Mouse (Mus musculus) heart, embryonic 12.5 days (tissue): ENCODE measurements around the gene Tenm3. TPM values are rescaled to one million over a fixed set of nuclear protein-coding genes. Genes with fewer than 3 reads are reported as not detected.

Experiments used
- ATAC-seq: fragments of 200-750 bp; cut with Nextera tagmentation; 2 replicates; pipeline ENCODE4 v1.8.0; 2017; ENCODE audit warnings: moderate TSS enrichment, moderate library complexity; ENCODE audit not compliant: insufficient number of reproducible peaks, low FRiP score
- H3K27ac ChIP-seq: fragments of 300-500 bp; sonication (generic); 2 replicates; pipeline ENCODE4 v1.5.1; 2016; ENCODE audit warnings: mild to moderate bottlenecking, moderate library complexity; ENCODE audit not compliant: poor library complexity, severe bottlenecking
- H3K27me3 ChIP-seq: fragments of 300-500 bp; sonication (generic); replicated peaks from 2 replicates; pipeline ENCODE4 v1.6.1; 2016; ENCODE audit warnings: mild to moderate bottlenecking, moderate library complexity
- H3K36me3 ChIP-seq: fragments of 300-500 bp; sonication (generic); 2 replicates; pipeline ENCODE4 v1.6.1; 2016; ENCODE audit warnings: mild to moderate bottlenecking, moderate library complexity
- H3K4me1 ChIP-seq: fragments of 300-500 bp; sonication (generic); replicated peaks from 2 replicates; pipeline ENCODE4 v1.6.1; 2016; ENCODE audit warnings: mild to moderate bottlenecking
- H3K4me2 ChIP-seq: fragments of 300-500 bp; sonication (generic); 2 replicates; pipeline ENCODE4 v1.6.1; 2016; ENCODE audit warnings: mild to moderate bottlenecking, moderate library complexity
- H3K4me3 ChIP-seq: fragments of 300-500 bp; sonication (generic); 2 replicates; pipeline ENCODE4 v1.5.1; 2016; ENCODE audit warnings: mild to moderate bottlenecking
- H3K9ac ChIP-seq: fragments of 300-500 bp; sonication (generic); 2 replicates; pipeline ENCODE4 v1.6.1; 2016; ENCODE audit warnings: mild to moderate bottlenecking, moderate library complexity
- H3K9me3 ChIP-seq: fragments of 300-500 bp; sonication (generic); replicated peaks from 2 replicates; pipeline ENCODE4 v1.6.1; 2016; ENCODE audit warnings: mild to moderate bottlenecking, moderate library complexity
- WGBS: fragments of 180-500 bp; shearing (Covaris S2); methylation state at CpG from one replicate; pipeline ENCODE4 v1.1.7; 2016; 5-methylcytosine and 5-hydroxymethylcytosine counted together
- polyA plus RNA-seq: library from polyadenylated mRNA; unstranded; fragments of >200 nt; fragmentation: Nextera tagmentation; extraction: Ambion mirVana; gene quantifications from 2 replicates; pipeline ENCODE4 v1.2.1, GENCODE M21; 2016

Gene Tenm3
- polyA plus RNA-seq, 1 experiment from 2014 or later, result 15.2 TPM

GRCm38 (mm10) chr8:48810615-48811014, 33.1 kb downstream of the Tenm3 start:
- Histone ChIP-seq H3K27me3 (no peaks in the 10 kb centered on the region), H3K4me2 (no peak overlapping the region), H3K9ac (no peak overlapping the region), H3K36me3 (no peaks in the 10 kb centered on the region), H3K27ac (no peak overlapping the region), H3K9me3 (no peaks in the 10 kb centered on the region), H3K4me3 (no peak overlapping the region), H3K4me1 (peaks cover 13% of the 10 kb centered on the region)
- 69% methylated on average over 1 of the region's 1 CpGs for WGBS
- no peak for ATAC-seq

- no peak overlapping the region for H3K4me2 ChIP-seq
- H3K36me3 ChIP-seq, result no peaks in the 10 kb centered on the region
- no peaks in the 10 kb centered on the region for H3K9me3 ChIP-seq
- H3K27ac ChIP-seq, result no peak overlapping the region
- H3K9ac ChIP-seq, result no peak overlapping the region
- H3K4me1 ChIP-seq, result peaks cover 13% of the 10 kb centered on the region
- WGBS, result 13% methylated on average over 3 of the region's 3 CpGs
- H3K27me3 ChIP-seq, result no peaks in the 10 kb centered on the region
- no peak for ATAC-seq
- H3K4me3 ChIP-seq, result no peak overlapping the region
These were observed 34.6 kb downstream of the Tenm3 start for GRCm38 (mm10) chr8:48809104-48809503.

GRCm38 (mm10) chr8:48803070-48803469, 40.7 kb downstream of the Tenm3 start:
- no peak overlapping the region for H3K4me3 ChIP-seq
- no peak overlapping the region for H3K4me2 ChIP-seq
- H3K9me3 ChIP-seq, result no peaks in the 10 kb centered on the region
- H3K36me3 ChIP-seq, result no peaks in the 10 kb centered on the region
- H3K4me1 ChIP-seq, result peaks cover 2% of the 10 kb centered on the region; the same call in 1 of the 2 replicates
- H3K27ac ChIP-seq, result no peak overlapping the region
- ATAC-seq, result no peak
- no peaks in the 10 kb centered on the region for H3K27me3 ChIP-seq
- WGBS, result 54% methylated on average over 8 of the region's 8 CpGs
- no peak overlapping the region for H3K9ac ChIP-seq

GRCm38 (mm10) chr8:48802231-48802630, 41.5 kb downstream of the Tenm3 start:
- H3K4me1 ChIP-seq, result peaks cover 5% of the 10 kb centered on the region; the same call in 1 of the 2 replicates
- no peaks in the 10 kb centered on the region for H3K36me3 ChIP-seq
- WGBS, result 76% methylated on average over 8 of the region's 8 CpGs
- H3K9ac ChIP-seq, result no peak overlapping the region
- H3K4me2 ChIP-seq, result no peak overlapping the region
- no peaks in the 10 kb centered on the region for H3K9me3 ChIP-seq
- H3K4me3 ChIP-seq, result no peak overlapping the region
- H3K27me3 ChIP-seq, result no peaks in the 10 kb centered on the region
- ATAC-seq, result no peak
- no peak overlapping the region for H3K27ac ChIP-seq

- Histone ChIP-seq H3K4me1 (peaks cover 5% of the 10 kb centered on the region; the same call in 1 of the 2 replicates), H3K27me3 (no peaks in the 10 kb centered on the region), H3K4me2 (no peak overlapping the region), H3K27ac (no peak overlapping the region), H3K9me3 (no peaks in the 10 kb centered on the region), H3K36me3 (no peaks in the 10 kb centered on the region), H3K4me3 (no peak overlapping the region), H3K9ac (no peak overlapping the region)
- WGBS, result 69% methylated on average over 5 of the region's 5 CpGs
- ATAC-seq, result peak; percentile 39; the same call in 1 of the 2 replicates
These were observed 45.8 kb downstream of the Tenm3 start for GRCm38 (mm10) chr8:48797955-48798359.

- no peak overlapping the region for H3K4me3 ChIP-seq
- H3K4me2 ChIP-seq, result no peak overlapping the region
- H3K27ac ChIP-seq, result no peak overlapping the region
- no peak for ATAC-seq
- peaks cover 5% of the 10 kb centered on the region; the same call in 1 of the 2 replicates for H3K4me1 ChIP-seq
- no peaks in the 10 kb centered on the region for H3K36me3 ChIP-seq
- 64% methylated on average over 7 of the region's 7 CpGs for WGBS
- 0 out of 2 replicates have a peak, but pooled peaks cover 5% of the 10 kb centered on the region for H3K27me3 ChIP-seq
- no peak overlapping the region for H3K9ac ChIP-seq
- no peaks in the 10 kb centered on the region for H3K9me3 ChIP-seq
These were observed 49.5 kb downstream of the Tenm3 start for GRCm38 (mm10) chr8:48794285-48794684.

GRCm38 (mm10) chr8:48793729-48794128, 50.0 kb downstream of the Tenm3 start:
- no peaks in the 10 kb centered on the region for H3K36me3 ChIP-seq
- no peak overlapping the region for H3K4me2 ChIP-seq
- peaks cover 5% of the 10 kb centered on the region; the same call in 1 of the 2 replicates for H3K4me1 ChIP-seq
- no peak for ATAC-seq
- WGBS, result 83% methylated on average over 8 of the region's 8 CpGs
- H3K9ac ChIP-seq, result no peak overlapping the region
- H3K9me3 ChIP-seq, result no peaks in the 10 kb centered on the region
- no peak overlapping the region for H3K27ac ChIP-seq
- H3K4me3 ChIP-seq, result no peak overlapping the region
- peaks cover 6% of the 10 kb centered on the region for H3K27me3 ChIP-seq

GRCm38 (mm10) chr8:48792587-48793326, 51.0 kb downstream of the Tenm3 start:
- WGBS, result 68% methylated on average over 10 of the region's 10 CpGs
- no peak overlapping the region for H3K9ac ChIP-seq
- no peak overlapping the region for H3K4me3 ChIP-seq
- no peaks in the 10 kb centered on the region for H3K36me3 ChIP-seq
- H3K9me3 ChIP-seq, result no peaks in the 10 kb centered on the region
- H3K4me1 ChIP-seq, result peaks cover under 1% of the 10 kb centered on the region; the same call in 1 of the 2 replicates
- peaks cover 13% of the 10 kb centered on the region for H3K27me3 ChIP-seq
- H3K4me2 ChIP-seq, result no peak overlapping the region
- H3K27ac ChIP-seq, result no peak overlapping the region
- no peak for ATAC-seq

GRCm38 (mm10) chr8:48783308-48783707, 60.4 kb downstream of the Tenm3 start:
- peaks cover 73% of the 10 kb centered on the region for H3K27me3 ChIP-seq
- H3K9me3 ChIP-seq, result no peaks in the 10 kb centered on the region
- H3K4me2 ChIP-seq, result no peak overlapping the region
- H3K4me3 ChIP-seq, result no peak overlapping the region
- ATAC-seq, result no peak
- no peak overlapping the region for H3K9ac ChIP-seq
- H3K4me1 ChIP-seq, result 0 out of 2 replicates have a peak, but pooled peaks cover 1% of the 10 kb centered on the region
- H3K36me3 ChIP-seq, result no peaks in the 10 kb centered on the region
- no peak overlapping the region for H3K27ac ChIP-seq
- 91% methylated on average over 9 of the region's 9 CpGs for WGBS

- H3K36me3 ChIP-seq, result no peaks in the 10 kb centered on the region
- no peak overlapping the region for H3K4me3 ChIP-seq
- no peak overlapping the region for H3K9ac ChIP-seq
- H3K9me3 ChIP-seq, result no peaks in the 10 kb centered on the region
- no peak for ATAC-seq
- peaks cover 77% of the 10 kb centered on the region for H3K27me3 ChIP-seq
- peaks cover 9% of the 10 kb centered on the region; the same call in 1 of the 2 replicates for H3K4me1 ChIP-seq
- no peak overlapping the region for H3K4me2 ChIP-seq
- 75% methylated on average over 6 of the region's 6 CpGs for WGBS
- no peak overlapping the region for H3K27ac ChIP-seq
These were observed 63.1 kb downstream of the Tenm3 start for GRCm38 (mm10) chr8:48780628-48781027.

GRCm38 (mm10) chr8:48779194-48779593, 64.6 kb downstream of the Tenm3 start:
- WGBS, result 64% methylated on average over 4 of the region's 4 CpGs
- H3K9me3 ChIP-seq, result no peaks in the 10 kb centered on the region
- no peak overlapping the region for H3K27ac ChIP-seq
- H3K4me1 ChIP-seq, result peaks cover 13% of the 10 kb centered on the region; the same call in 1 of the 2 replicates
- peaks cover 73% of the 10 kb centered on the region for H3K27me3 ChIP-seq
- no peak overlapping the region for H3K4me2 ChIP-seq
- no peak overlapping the region for H3K9ac ChIP-seq
- no peaks in the 10 kb centered on the region for H3K36me3 ChIP-seq
- H3K4me3 ChIP-seq, result no peak overlapping the region
- ATAC-seq, result no peak
